Mouse (Mus musculus) liver, adult 2 months (tissue): ENCODE data around the gene Olfr1167.

Experiments
- CTCF ChIP-seq: fragments of 200-500 bp; IDR thresholded peaks from 2 replicates; pipeline ENCODE4 v1.5.1; 2011; ENCODE audit warnings: low read depth, low read length, control low read depth
- POLR2A ChIP-seq: fragments of 200-500 bp; IDR thresholded peaks from 2 replicates; pipeline ENCODE4 v1.6.1; 2011; ENCODE audit warnings: low read length, control low read depth; ENCODE audit not compliant: insufficient read depth; ENCODE audit errors: extremely low read depth

DNA sequence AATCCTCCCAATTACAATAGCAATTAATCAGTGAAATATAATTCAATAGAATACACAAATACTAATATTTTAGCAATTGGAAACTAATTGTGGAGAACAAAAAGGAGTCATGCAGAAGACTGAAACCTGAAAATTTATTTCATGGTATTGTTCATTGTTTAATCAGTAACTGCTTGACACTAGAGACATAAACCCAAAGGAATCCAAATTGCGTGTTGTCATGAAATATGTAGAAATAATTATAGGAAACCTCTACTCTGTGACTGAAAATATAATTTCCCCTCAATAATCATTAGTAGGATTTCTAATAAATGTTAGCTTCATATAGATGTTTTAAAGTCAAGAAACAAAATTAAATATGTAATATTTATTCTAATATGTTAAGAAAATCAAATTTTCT, 26.8 kb downstream of the Olfr1167 start, which contains the start of gene Olfr1166:
- TF ChIP-seq CTCF (no peak), POLR2A (no peak)
